Mouse (Mus musculus): ENCODE measurements at regions not wholly inside any gene's neighbourhood (a gene's known extent, or its start where the extent isn't known, plus 50 kb on each side); places are given as distances from the start of the nearest gene placed in this dataset.
A peak's percentile ranks its signal among the peaks of the same experiment; 100 is the strongest.

- no peak for DNase-seq (ENCODE audit: extremely low spot score in 1 of 2, low spot score in 1 of 2)
Measured at GRCm38 (mm10) chr3:112985094-112985636, 273.5 kb downstream of the Amy2a5 start.

GRCm38 (mm10) chr3:112953403-112954050 lies 305.1 kb downstream of the Amy2a5 start:
- no peak for DNase-seq (ENCODE audit: extremely low spot score in 1 of 2, low spot score in 1 of 2)

DNA sequence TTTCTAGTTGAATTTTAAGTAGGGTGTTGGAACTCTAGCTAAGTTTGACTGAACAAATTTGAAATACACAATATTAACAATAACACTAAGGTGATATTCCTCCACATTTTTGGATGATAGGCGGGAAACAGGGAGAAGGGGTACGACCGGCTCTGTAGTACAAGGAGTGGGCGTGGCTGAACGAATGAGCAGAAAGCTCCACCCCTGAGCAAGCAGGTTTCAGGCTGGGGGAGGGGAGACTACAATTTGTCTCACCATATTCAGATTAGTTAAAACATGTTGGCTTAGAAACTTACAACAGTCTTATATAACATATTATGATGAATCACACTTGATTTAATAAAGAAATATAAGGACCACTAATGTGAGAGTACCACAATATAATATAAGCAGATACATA lies 306.4 kb downstream of the Amy2a5 start:
- DNase-seq (ENCODE audit: extremely low spot score in 1 of 2, low spot score in 1 of 2), result no peak

GRCm38 (mm10) chr3:112942036-112942626 lies 316.5 kb downstream of the Amy2a5 start:
- DNase-seq (ENCODE audit: extremely low spot score in 1 of 2, low spot score in 1 of 2), result peak in 1 of 2 experiments; percentile 51
